Mouse (Mus musculus) stomach, postnatal 0 days (tissue): Measurements from ENCODE around the gene Fmn2.

Source experiments
- CTCF ChIP-seq: IDR thresholded peaks from 2 replicates; pipeline ENCODE4 v1.5.1; 2016; ENCODE audit warnings: antibody characterized with exemption, low read depth, mild to moderate bottlenecking, moderate library complexity
- EP300 ChIP-seq: optimal IDR thresholded peaks from 2 replicates; pipeline ENCODE3; 2016; ENCODE audit warnings: antibody characterized with exemption

DNA sequence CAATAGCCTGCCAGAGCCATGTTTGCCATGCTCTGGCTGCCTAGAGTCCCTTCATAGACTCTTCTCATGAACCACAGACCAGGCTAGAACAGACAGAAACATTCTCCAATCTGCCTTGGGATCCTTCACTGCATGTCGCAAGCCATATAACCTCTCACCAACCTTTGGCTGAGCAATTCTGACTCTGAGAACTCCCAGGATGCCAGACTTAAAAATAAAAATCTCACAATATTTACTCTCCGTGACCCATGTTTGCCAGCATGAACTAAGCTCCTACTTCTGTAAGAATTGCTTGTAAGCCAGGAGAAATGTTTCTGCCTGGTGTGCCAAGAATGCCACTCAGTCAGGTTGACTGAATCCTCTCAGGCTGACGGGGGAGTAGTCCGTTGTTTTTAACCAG lies 246.9 kb downstream of the Fmn2 start:
- TF ChIP-seq CTCF (no peak), EP300 (no peak)
